Mouse (Mus musculus): ENCODE measurements around the gene Coq5. TPM values are rescaled to one million over a fixed set of nuclear protein-coding genes. Genes with fewer than 3 reads are reported as not detected.

Coq5 gene
- polyA plus RNA-seq, 1 experiment from 2014 or later, result 18.9 TPM

DNA sequence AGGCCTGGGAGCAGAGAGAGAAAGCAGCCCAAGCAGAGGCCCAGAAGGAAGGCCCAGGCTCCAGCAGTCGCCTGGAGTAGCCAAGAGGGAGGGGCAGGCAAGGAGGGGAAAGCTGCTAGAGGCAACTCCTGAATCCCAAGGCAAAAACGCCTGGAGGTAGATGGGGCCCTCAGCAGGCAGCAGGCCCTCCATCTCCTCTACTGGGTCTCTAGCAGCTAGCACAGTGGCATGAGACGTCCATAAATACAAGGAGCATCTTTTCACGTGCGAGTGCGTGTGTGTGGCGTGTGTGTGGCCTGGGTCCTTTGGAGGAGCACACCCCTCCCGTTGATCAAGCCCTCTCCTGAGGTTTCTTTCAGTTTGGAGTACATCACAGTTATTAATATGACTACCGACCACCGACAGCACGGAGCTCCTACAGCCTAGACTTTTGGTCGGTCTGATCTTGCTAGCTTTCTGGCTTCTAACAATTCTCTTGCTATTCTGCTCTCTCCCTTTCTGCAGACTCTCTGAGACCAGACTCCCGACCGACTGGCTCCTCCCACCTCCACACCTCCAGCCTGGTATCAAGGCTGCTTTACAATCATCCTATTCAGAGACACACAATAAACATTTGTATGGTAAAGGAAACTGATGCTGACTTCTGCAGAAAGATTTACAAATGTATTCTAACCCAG, 37.6 kb downstream of the Coq5 start:
- H3K27me3 ChIP-seq (replicated peaks; ENCODE audit: insufficient read depth, low read length), result no peaks in the 10 kb centered on the region
- DNase-seq (ENCODE audit: low spot score) (no peak), ATAC-seq (no peak)
- 27% methylated on average over 13 of the region's 14 CpGs for WGBS
- TF ChIP-seq EP300 (IDR thresholded peaks at IDR 0.05) (no peak), CTCF (IDR thresholded peaks at IDR 0.05) (no peak)
- no peak overlapping the region for H3K9ac ChIP-seq (replicated peaks; ENCODE audit: low read depth)
- no peak overlapping the region for H3K4me2 ChIP-seq (replicated peaks; ENCODE audit: low read depth, low read length)
- H3K9me3 ChIP-seq (ENCODE audit: low read length), result no peaks in the 10 kb centered on the region
- H3K36me3 ChIP-seq (ENCODE audit: insufficient read depth, low read length), result no peaks in the 10 kb centered on the region
- H3K27ac ChIP-seq (ENCODE audit: low read length), result no peak overlapping the region
- H3K4me3 ChIP-seq (ENCODE audit: low read depth, low read length), result no peak overlapping the region
- peaks cover 10% of the 10 kb centered on the region; the same call in 1 of the 2 replicates for H3K4me1 ChIP-seq (ENCODE audit: insufficient read depth, low read depth, low read length)

DNA sequence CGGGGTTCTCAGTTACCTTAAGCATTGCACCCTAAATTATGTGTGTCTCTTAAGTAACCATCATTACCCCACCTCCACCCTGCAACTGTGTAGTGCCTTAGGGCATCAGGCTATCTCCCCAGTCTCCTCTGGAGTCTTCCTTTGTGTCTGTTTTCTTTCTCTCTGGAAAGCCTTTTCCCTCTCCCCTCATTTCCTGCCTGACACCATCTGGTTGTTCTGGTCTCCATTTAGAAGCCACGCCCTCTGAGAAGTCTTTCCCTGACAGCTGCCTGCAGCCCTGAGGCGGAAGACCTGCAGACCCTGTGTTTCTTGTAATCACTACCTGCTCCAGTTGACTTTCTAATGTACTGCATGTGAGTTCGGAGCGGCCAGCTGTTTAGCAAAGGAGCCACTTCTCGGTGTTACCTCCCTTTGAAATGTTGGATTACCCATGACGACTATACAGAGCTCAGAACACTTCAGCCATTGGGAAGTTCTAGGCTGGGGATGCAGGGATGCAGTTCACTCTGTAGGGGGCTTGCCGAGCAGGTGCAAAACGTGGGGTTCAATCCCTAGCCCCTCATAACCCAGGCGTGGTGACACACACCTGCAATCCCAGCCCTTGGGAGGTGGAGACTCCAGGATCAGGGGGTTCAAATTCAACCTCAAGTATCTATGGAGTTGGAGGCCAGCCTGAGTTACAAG, 38.3 kb downstream of the Coq5 start:
- Histone ChIP-seq H3K27me3 (replicated peaks; ENCODE audit: insufficient read depth, low read length) (no peaks in the 10 kb centered on the region), H3K4me3 (ENCODE audit: low read depth, low read length) (no peak overlapping the region), H3K27ac (ENCODE audit: low read length) (no peak overlapping the region), H3K9me3 (ENCODE audit: low read length) (no peaks in the 10 kb centered on the region), H3K9ac (replicated peaks; ENCODE audit: low read depth) (no peak overlapping the region), H3K36me3 (ENCODE audit: insufficient read depth, low read length) (no peaks in the 10 kb centered on the region), H3K4me1 (ENCODE audit: insufficient read depth, low read depth, low read length) (peaks cover 10% of the 10 kb centered on the region; the same call in 1 of the 2 replicates), H3K4me2 (replicated peaks; ENCODE audit: low read depth, low read length) (peak overlapping the region; percentile 11; the same call in 1 of the 2 replicates)
- no peak for TF ChIP-seq EP300 (IDR thresholded peaks at IDR 0.05)
- no peak for TF ChIP-seq CTCF (IDR thresholded peaks at IDR 0.05)
- ATAC-seq (no peak), DNase-seq (ENCODE audit: low spot score) (peak; percentile 54)
- WGBS, result 15% methylated on average over 10 of the region's 10 CpGs

DNA sequence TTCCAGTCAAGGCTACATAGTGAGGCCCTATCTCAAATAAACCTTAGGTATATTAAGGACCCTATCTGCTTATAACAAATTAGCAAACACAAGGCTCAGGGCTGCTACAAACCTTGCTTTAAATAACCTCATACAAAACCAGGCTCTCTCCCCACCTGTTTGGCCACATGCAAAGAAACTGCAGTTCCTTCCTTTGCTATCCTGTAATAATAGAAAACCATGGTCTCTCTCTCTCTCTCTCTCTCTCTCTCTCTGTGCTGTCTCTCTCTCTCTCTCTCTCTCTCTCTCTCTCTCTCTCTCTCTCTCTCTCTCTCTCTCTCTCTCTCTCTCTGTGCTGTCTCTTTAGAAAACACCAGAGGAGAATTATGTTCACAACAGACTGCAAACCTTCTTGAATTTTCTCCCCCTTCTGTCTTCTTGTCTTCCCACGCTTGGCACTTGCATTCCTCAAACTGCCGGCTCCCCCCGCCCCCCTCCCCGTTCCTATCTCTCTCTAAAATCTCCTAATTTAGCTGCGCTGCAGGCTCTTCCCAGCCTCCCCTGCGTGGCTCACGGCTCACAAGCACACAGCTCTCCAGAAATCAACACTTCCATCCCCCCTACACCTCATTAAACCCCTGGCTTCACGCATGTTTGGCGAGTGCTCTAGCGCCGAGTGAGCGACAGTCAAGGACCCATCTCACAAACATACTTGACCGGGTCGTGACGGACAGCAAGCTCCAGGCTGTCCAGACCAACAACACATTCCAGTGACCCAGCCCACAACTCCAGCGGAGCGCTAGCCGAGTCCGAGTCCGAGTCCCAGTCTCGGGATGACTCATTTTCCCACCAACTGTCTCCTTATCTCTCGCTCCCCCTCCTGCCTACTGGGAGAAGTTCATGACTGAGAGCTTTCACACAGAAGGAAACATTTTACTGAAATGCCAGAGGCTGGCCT, 39.8 kb downstream of the Coq5 start:
- peak overlapping the region; percentile 59 for H3K4me2 ChIP-seq (replicated peaks; ENCODE audit: low read depth, low read length)
- no peaks in the 10 kb centered on the region for H3K9me3 ChIP-seq (ENCODE audit: low read length)
- WGBS, result under 1% methylated on average over 22 of the region's 22 CpGs
- H3K4me1 ChIP-seq (ENCODE audit: insufficient read depth, low read depth, low read length), result peaks cover 7% of the 10 kb centered on the region; the same call in 1 of the 2 replicates
- H3K9ac ChIP-seq (replicated peaks; ENCODE audit: low read depth), result no peak overlapping the region
- H3K4me3 ChIP-seq (ENCODE audit: low read depth, low read length), result peak overlapping the region; percentile 24; the same call in 1 of the 2 replicates
- peak; percentile 98 for DNase-seq (ENCODE audit: low spot score)
- TF ChIP-seq EP300 (IDR thresholded peaks at IDR 0.05) (peak; percentile 59; the same call in 1 of the 2 replicates), CTCF (IDR thresholded peaks at IDR 0.05) (peak; percentile 80)
- peak overlapping the region; percentile 63 for H3K27ac ChIP-seq (ENCODE audit: low read length)
- H3K27me3 ChIP-seq (replicated peaks; ENCODE audit: insufficient read depth, low read length), result no peaks in the 10 kb centered on the region
- H3K36me3 ChIP-seq (ENCODE audit: insufficient read depth, low read length), result no peaks in the 10 kb centered on the region
- ATAC-seq, result peak; percentile 97

DNA sequence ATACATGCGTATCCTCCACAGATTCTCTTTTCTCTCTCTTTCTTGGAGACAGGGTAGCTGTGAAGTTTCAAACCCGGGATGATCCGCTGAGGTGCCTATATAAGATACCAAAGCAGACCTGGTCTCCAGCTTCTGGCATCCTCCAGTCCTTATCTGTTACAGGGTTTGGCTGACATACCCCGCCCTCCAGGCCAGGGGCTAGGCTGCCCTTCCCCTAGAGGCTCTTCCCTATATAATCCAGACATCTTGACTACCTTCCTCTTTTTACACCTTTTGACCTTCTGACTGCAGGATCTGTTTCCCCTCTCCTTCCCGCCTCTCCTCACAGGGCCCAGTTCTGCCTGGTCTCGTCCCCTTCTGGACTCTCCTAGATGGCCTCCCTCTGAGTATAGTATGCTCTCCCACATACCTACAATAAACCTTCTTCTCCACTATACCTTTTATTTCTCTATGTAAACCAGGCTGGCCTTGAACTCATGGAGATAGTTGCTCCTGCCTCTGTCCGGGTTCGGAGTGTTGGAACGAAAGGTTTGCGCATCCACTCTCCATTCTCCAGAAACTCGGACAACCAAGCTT, 46.9 kb downstream of the Coq5 start:
- no peaks in the 10 kb centered on the region for H3K9me3 ChIP-seq (ENCODE audit: low read length)
- H3K9ac ChIP-seq (replicated peaks; ENCODE audit: low read depth), result peak overlapping the region; percentile 81
- peak overlapping the region; percentile 87 for H3K27ac ChIP-seq (ENCODE audit: low read length)
- no peak for TF ChIP-seq EP300 (IDR thresholded peaks at IDR 0.05)
- TF ChIP-seq CTCF (IDR thresholded peaks at IDR 0.05), result no peak
- peak overlapping the region; percentile 97 for H3K4me2 ChIP-seq (replicated peaks; ENCODE audit: low read depth, low read length)
- 20% methylated on average over 11 of the region's 11 CpGs for WGBS
- DNase-seq (ENCODE audit: low spot score), result peak; percentile 35
- no peaks in the 10 kb centered on the region for H3K27me3 ChIP-seq (replicated peaks; ENCODE audit: insufficient read depth, low read length)
- ATAC-seq, result peak; percentile 27
- peak overlapping the region; percentile 84 for H3K4me3 ChIP-seq (ENCODE audit: low read depth, low read length)
- H3K4me1 ChIP-seq (ENCODE audit: insufficient read depth, low read depth, low read length), result no peaks in the 10 kb centered on the region
- peaks cover 4% of the 10 kb centered on the region; the same call in 1 of the 2 replicates for H3K36me3 ChIP-seq (ENCODE audit: insufficient read depth, low read length)

- Histone ChIP-seq H3K27ac (ENCODE audit: low read length) (peak within 1 kb of the TSS; percentile 87), H3K4me3 (ENCODE audit: low read depth, low read length) (peak within 1 kb of the TSS; percentile 84), H3K9me3 (ENCODE audit: low read length) (no peaks in the 10 kb centered on the region), H3K9ac (replicated peaks; ENCODE audit: low read depth) (peak within 1 kb of the TSS; percentile 81), H3K4me2 (replicated peaks; ENCODE audit: low read depth, low read length) (peak within 1 kb of the TSS; percentile 97), H3K4me1 (ENCODE audit: insufficient read depth, low read depth, low read length) (no peaks in the 10 kb centered on the region), H3K27me3 (replicated peaks; ENCODE audit: insufficient read depth, low read length) (no peaks in the 10 kb centered on the region), H3K36me3 (ENCODE audit: insufficient read depth, low read length) (peaks cover 6% of the 10 kb centered on the region; the same call in 1 of the 2 replicates)
- ATAC-seq, result peak; percentile 95
- TF ChIP-seq EP300 (IDR thresholded peaks at IDR 0.05), result no peak
- no peak for TF ChIP-seq CTCF (IDR thresholded peaks at IDR 0.05)
- WGBS, result 2% methylated on average over 53 of the region's 97 CpGs
- peak; percentile 94 for DNase-seq (ENCODE audit: low spot score)
Observed at GRCm38 (mm10) chr5:115326875-115327609, 47.6 kb downstream of the Coq5 start, which contains the start of gene Srsf9. Gene Srsf9, plus strand, starts transcription at chr5:115327177.

Measured in lung, postnatal 0 days (tissue).